Mouse (Mus musculus) hindbrain, embryonic 14.5 days (tissue): Measurements from ENCODE around the gene Cd160. TPM values are rescaled to one million over a fixed set of nuclear protein-coding genes. Genes with fewer than 3 reads are reported as not detected.

Experiments
- ATAC-seq: fragments of 200-750 bp; cut with Nextera tagmentation; 2 replicates; pipeline ENCODE4 v1.8.0; 2017; ENCODE audit warnings: moderate number of reproducible peaks, mild to moderate bottlenecking, moderate TSS enrichment, moderate library complexity; ENCODE audit not compliant: low FRiP score
- DNase-seq: peaks from one replicate; pipeline ENCODE4 v3.0.0-alpha.2; 2015; ENCODE audit warnings: low spot score
- H3K27ac ChIP-seq: fragments of 300-500 bp; sonication (generic); 2 replicates; pipeline ENCODE4 v1.5.1; 2014; ENCODE audit warnings: mild to moderate bottlenecking, moderate library complexity
- H3K27me3 ChIP-seq: fragments of 300-500 bp; sonication (generic); 2 replicates; pipeline ENCODE4 v1.6.1; 2014; ENCODE audit warnings: mild to moderate bottlenecking, low read length, mixed read lengths; ENCODE audit not compliant: control insufficient read depth, insufficient read depth
- H3K36me3 ChIP-seq: fragments of 300-500 bp; sonication (generic); replicated peaks from 2 replicates; pipeline ENCODE4 v1.6.1; 2014; ENCODE audit not compliant: control insufficient read depth, insufficient read depth
- H3K4me1 ChIP-seq: fragments of 300-500 bp; sonication (generic); replicated peaks from 2 replicates; pipeline ENCODE4 v1.6.1; 2014; ENCODE audit warnings: antibody characterized with exemption, low read length, mixed read lengths; ENCODE audit not compliant: control insufficient read depth, insufficient read depth
- H3K4me2 ChIP-seq: fragments of 300-500 bp; sonication (generic); replicated peaks from 2 replicates; pipeline ENCODE4 v1.6.1; 2014; ENCODE audit warnings: mild to moderate bottlenecking, moderate library complexity
- H3K4me3 ChIP-seq: fragments of 300-500 bp; sonication (generic); replicated peaks from 2 replicates; pipeline ENCODE4 v1.5.1; 2014; ENCODE audit warnings: mild to moderate bottlenecking, low read length
- H3K9ac ChIP-seq: fragments of 300-500 bp; sonication (generic); 2 replicates; pipeline ENCODE4 v1.6.1; 2014
- H3K9me3 ChIP-seq: fragments of 300-500 bp; sonication (generic); 2 replicates; pipeline ENCODE4 v1.6.1; 2016; ENCODE audit warnings: low read length; ENCODE audit not compliant: control insufficient read depth
- WGBS: fragments of 180-500 bp; shearing (Covaris S2); extraction: QIAGEN DNeasy Blood & Tissue Kit; methylation state at CpG from one replicate; pipeline ENCODE4 v1.1.7; 2014; 5-methylcytosine and 5-hydroxymethylcytosine counted together
- polyA plus RNA-seq: library from polyadenylated mRNA; unstranded; fragments of >200 nt; fragmentation: Nextera tagmentation; extraction: Ambion mirVana; gene quantifications from 2 replicates; pipeline ENCODE4 v1.2.1, GENCODE M21; 2014

The Cd160 gene
- polyA plus RNA-seq, 1 experiment from 2014 or later = 0.35 TPM

DNA sequence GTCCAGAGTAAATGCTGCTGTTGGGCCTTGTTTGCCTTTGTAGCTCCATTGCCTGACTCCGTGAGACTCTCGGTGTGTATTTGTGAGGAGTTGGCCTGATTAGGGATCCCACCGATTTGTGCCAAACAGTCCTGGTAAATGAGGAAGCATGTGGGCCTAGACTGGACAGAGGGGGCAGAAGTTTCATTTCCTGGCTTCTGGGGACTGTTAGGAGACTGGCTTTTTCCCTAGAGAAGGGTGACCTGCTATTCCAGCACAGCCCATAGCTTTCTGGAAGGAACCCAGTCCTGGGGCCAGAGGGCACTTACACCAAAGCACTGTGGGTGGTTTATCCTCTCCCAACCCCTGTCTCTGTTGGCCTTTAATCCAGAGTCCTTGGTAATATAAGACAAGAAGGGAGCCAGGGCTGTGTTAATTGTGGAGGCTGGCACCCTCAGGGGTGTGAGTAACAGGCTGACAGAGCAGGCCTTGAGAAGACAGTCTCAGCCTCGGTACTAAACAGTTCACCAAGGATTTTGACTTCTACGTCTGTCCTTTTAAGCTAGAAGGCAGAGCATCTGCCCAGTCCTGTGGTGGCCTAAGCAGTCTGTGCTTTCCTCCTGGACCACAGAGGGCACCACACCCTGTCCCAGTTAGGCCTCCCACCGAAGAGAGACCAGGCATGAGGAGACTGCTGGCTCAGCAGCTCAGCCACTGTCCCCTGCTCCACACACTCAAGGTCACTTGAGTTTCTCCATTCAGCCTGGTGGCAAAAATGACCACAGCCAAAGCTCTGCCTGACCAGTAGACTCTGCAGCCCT, 8.8 kb downstream of the Cd160 start:
- Histone ChIP-seq H3K4me1 (no peaks in the 10 kb centered on the region), H3K9me3 (no peaks in the 10 kb centered on the region), H3K9ac (no peak overlapping the region), H3K4me2 (no peak overlapping the region), H3K27me3 (no peaks in the 10 kb centered on the region), H3K36me3 (no peaks in the 10 kb centered on the region), H3K27ac (no peak overlapping the region), H3K4me3 (no peak overlapping the region)
- no peak for DNase-seq
- no peak for ATAC-seq
- WGBS = 83% methylated on average over 6 of the region's 6 CpGs

DNA sequence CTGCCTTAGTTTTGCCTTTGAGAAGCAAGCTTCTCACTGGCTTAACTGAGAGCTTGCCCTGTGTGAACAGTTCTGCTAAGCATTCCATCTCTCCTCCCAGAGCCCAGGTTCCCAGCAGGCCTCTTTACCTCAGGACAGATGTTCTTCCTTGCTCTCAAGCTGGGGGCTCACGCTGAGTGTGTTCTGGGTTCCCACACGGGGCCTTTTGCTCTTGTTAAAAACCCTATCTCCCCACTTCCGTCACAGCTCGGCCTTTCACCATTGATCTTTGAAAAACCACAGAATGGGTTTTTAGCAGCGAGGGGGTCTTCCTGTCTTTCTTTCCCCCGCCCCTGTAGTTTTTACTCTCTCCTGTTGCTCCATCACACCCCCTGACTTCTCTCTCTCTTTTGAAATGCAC, 14.8 kb downstream of the Cd160 start:
- ATAC-seq (no peak), DNase-seq (no peak)
- H3K27me3 ChIP-seq = no peaks in the 10 kb centered on the region
- no peaks in the 10 kb centered on the region for H3K9me3 ChIP-seq
- H3K27ac ChIP-seq = no peak overlapping the region
- no peak overlapping the region for H3K4me2 ChIP-seq
- WGBS = 35% methylated on average over 6 of the region's 6 CpGs
- H3K4me1 ChIP-seq = no peaks in the 10 kb centered on the region
- no peak overlapping the region for H3K9ac ChIP-seq
- no peaks in the 10 kb centered on the region for H3K36me3 ChIP-seq
- no peak overlapping the region for H3K4me3 ChIP-seq

DNA sequence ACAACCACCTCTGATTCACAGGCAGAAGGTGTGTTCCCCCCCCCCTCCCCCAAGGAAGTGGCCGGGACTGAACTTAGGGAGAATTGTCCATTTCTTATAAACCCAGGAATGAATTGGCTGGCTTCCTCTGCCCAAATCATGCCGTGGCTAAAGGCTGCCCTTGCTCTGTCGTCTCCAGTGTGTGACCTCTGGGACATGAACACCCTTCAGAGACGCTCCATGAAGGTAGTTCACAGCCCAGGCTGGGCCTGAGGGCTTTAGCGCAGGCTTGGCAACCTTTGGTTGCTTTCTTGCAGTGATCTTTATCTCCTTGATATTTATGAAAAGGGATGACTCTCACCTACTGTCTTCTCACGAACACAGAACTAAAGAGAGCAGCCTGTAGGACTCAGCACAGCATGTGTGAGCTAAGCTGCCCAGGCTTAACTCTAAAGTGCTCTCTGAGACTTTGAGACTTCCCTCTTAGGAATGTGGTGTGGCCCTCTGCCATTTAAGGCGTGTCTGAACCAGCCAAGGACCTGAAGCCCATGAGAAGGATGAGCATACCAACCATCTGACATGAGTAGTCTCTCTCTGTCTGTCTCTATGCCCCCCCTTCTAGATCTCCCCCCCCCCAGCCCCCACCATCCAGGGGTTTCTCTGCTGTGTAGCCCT, 15.4 kb downstream of the Cd160 start:
- no peak overlapping the region for H3K4me2 ChIP-seq

DNA sequence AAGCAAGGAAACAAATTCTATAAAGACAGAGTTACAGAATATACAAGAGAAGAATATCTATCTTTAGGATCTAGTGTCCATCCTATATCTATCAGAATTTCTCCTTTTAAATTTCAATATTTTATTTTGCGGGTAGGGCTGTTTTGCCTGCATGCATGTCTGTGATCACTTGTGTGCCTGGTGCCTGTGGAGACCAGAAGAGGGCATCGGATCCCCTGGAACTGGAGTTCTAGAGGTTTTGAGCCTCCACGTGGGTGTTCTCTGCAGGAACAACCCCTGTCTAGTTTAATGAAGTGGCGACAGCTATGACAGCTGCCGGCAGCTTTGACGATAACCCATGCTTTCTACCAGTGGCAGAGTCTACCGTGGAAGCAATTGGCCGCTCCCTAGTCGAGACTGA, 16.0 kb downstream of the Cd160 start:
- 40% methylated on average over 9 of the region's 9 CpGs for WGBS
- no peak overlapping the region for H3K27ac ChIP-seq

More for the DNA sequence above, 15.4 kb downstream of the Cd160 start:
- no peak overlapping the region for H3K9ac ChIP-seq
- H3K36me3 ChIP-seq = no peaks in the 10 kb centered on the region
- no peaks in the 10 kb centered on the region for H3K9me3 ChIP-seq
- no peak overlapping the region for H3K4me3 ChIP-seq
- WGBS = 69% methylated on average over 7 of the region's 7 CpGs
- DNase-seq (no peak), ATAC-seq (no peak; the same call in 1 of the 2 replicates)
- H3K27me3 ChIP-seq = no peaks in the 10 kb centered on the region
- H3K4me1 ChIP-seq = no peaks in the 10 kb centered on the region
- no peak overlapping the region for H3K27ac ChIP-seq

DNA sequence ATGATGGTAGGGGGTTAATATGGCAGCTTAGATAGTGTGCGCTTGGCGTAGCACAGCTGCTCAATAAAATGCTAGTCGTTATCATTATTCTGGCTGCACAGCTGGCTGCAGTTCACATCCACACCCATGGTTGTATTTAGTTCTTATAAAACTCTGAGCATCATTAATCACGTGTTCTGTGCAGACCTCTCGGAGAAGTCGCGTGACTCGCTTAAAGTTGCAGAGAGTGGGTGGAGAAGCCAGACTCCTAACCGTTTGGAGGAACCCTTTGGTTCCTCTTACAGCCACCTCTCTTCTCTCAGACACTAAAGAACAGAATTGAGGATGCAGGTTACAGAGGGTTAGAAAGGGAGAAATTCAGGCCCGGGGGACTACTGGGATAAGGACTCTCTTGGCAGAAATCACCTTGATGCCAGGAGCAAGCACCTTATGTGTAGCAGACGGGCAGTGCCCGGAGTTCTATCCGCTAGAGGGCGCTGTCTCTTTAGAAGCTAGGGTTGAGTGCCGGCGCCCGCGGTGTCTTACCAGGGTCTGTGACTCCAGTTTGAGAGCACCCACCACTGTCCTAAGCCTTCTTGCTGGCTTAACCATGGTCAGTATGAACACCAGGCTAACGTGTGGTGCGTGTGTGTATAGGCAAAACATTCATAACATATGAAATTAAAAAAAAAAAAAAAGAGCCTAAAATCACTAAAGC, 16.6 kb downstream of the Cd160 start:
- Histone ChIP-seq H3K9me3 (no peaks in the 10 kb centered on the region), H3K36me3 (no peaks in the 10 kb centered on the region), H3K27me3 (no peaks in the 10 kb centered on the region), H3K4me1 (no peaks in the 10 kb centered on the region), H3K4me3 (no peak overlapping the region), H3K27ac (no peak overlapping the region), H3K4me2 (no peak overlapping the region), H3K9ac (no peak overlapping the region)
- ATAC-seq (no peak), DNase-seq (peak; percentile 68)
- 45% methylated on average over 20 of the region's 20 CpGs for WGBS

More for the DNA sequence above, 16.0 kb downstream of the Cd160 start:
- H3K9ac ChIP-seq = no peak overlapping the region
- H3K27me3 ChIP-seq = no peaks in the 10 kb centered on the region
- H3K36me3 ChIP-seq = no peaks in the 10 kb centered on the region
- no peak for ATAC-seq
- DNase-seq = no peak
- no peak overlapping the region for H3K4me3 ChIP-seq
- no peaks in the 10 kb centered on the region for H3K4me1 ChIP-seq
- no peaks in the 10 kb centered on the region for H3K9me3 ChIP-seq
- 0 out of 2 replicates have a peak overlapping the region, but pooled peaks have one; percentile 15 for H3K4me2 ChIP-seq

DNA sequence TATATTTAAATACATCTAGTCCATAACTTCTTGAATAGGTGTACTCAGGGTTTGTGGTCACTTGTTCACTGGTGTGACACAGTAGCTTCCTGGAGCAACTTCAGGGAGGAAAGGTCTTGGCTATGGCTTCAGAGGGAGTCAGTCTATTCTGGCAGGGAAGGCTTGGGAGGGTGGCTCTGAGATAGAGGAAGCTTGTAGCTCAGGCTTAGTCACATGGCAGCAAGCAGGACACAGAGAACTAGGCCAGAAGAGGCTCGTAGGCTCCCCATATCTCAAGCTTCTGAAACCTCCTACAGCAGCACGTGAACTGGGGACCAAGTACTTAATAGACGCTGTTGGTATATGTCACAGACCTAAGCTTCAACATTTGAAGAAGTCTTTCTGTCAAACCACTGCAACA, 17.9 kb downstream of the Cd160 start:
- no peak overlapping the region for H3K4me3 ChIP-seq
- no peak overlapping the region for H3K4me2 ChIP-seq
- WGBS = 88% methylated on average over 3 of the region's 3 CpGs
- no peak for ATAC-seq
- no peaks in the 10 kb centered on the region for H3K36me3 ChIP-seq
- no peak overlapping the region for H3K9ac ChIP-seq
- H3K27me3 ChIP-seq = no peaks in the 10 kb centered on the region
- DNase-seq = no peak
- H3K27ac ChIP-seq = no peak overlapping the region
- H3K9me3 ChIP-seq = no peaks in the 10 kb centered on the region
- H3K4me1 ChIP-seq = no peaks in the 10 kb centered on the region

DNA sequence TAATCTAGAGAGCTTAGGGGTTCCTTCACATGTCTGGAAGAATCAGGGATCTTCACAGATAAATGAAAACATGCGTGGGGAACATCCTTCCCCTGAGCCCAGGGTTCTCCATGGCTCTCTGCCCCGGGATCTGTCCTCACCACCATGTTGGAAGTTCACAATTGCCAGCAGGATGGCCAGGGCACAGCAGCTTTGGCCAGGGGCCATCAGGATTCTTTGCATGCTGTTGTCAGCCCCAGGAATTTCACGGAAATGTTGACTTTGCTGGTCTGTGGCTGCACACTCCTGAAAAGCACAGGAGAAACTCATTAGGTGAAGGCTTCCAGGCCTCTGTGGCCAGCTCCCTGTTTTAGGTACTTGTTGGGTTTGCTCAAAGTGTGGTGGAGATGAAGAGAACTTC, 20.5 kb downstream of the Cd160 start:
- H3K27ac ChIP-seq = no peak overlapping the region
- no peak for DNase-seq

DNA sequence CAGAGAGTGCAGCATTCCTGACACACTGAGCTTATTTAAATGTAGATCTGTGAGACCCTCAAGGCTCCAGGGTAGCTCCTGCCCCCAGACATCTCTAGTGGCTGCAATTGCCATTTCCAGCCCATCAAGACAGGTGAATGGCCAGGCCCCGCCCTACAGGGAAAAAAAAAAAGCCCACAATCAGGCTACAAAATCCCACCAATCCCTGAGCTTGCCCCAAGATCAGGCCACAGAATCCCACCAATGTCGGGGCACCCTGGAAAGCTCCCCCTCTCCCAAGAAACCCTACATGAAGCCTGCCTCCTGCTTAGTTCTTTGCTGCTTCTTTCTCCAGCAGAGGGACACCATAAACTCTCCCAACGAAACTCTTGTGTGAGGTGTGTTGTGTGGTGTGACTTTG, 21.0 kb downstream of the Cd160 start:
- no peaks in the 10 kb centered on the region for H3K4me1 ChIP-seq
- no peaks in the 10 kb centered on the region for H3K27me3 ChIP-seq
- DNase-seq (no peak), ATAC-seq (no peak)
- H3K36me3 ChIP-seq = no peaks in the 10 kb centered on the region
- 80% methylated on average over 3 of the region's 3 CpGs for WGBS
- H3K4me2 ChIP-seq = no peak overlapping the region
- H3K27ac ChIP-seq = no peak overlapping the region
- H3K4me3 ChIP-seq = no peak overlapping the region
- no peaks in the 10 kb centered on the region for H3K9me3 ChIP-seq
- H3K9ac ChIP-seq = no peak overlapping the region

More for the DNA sequence above, 20.5 kb downstream of the Cd160 start:
- H3K9ac ChIP-seq = no peak overlapping the region
- WGBS = 83% methylated on average over 3 of the region's 3 CpGs
- no peak for ATAC-seq
- no peaks in the 10 kb centered on the region for H3K27me3 ChIP-seq
- H3K4me3 ChIP-seq = no peak overlapping the region
- H3K36me3 ChIP-seq = no peaks in the 10 kb centered on the region
- H3K9me3 ChIP-seq = no peaks in the 10 kb centered on the region
- no peaks in the 10 kb centered on the region for H3K4me1 ChIP-seq
- no peak overlapping the region for H3K4me2 ChIP-seq

DNA sequence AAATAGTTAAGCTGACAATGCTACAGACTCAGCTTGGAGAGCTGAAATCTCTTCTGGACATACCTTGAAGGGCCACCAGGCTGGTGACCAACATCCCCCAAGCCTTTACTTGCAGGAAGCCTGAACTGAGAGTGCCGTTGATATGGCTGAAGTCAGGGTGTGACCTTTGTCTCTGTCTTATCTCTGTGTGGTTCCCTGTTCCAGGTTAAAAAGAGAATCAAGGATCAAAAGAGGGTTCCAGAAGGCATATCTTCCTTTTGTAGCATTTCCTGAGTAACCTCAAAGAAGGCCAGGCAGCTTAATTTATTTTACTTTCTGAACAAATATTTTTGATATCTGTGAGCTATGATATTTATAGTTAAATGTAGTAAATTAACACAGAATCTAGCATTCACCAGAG, 26.9 kb downstream of the Cd160 start:
- 75% methylated on average over 1 of the region's 1 CpGs for WGBS
- no peak for ATAC-seq

More for the DNA sequence above, 26.9 kb downstream of the Cd160 start:
- no peaks in the 10 kb centered on the region for H3K4me1 ChIP-seq
- H3K27me3 ChIP-seq = no peaks in the 10 kb centered on the region
- H3K27ac ChIP-seq = no peak overlapping the region
- H3K4me3 ChIP-seq = no peak overlapping the region
- no peak overlapping the region for H3K4me2 ChIP-seq
- H3K36me3 ChIP-seq = no peaks in the 10 kb centered on the region
- no peak for DNase-seq
- H3K9me3 ChIP-seq = no peaks in the 10 kb centered on the region
- no peak overlapping the region for H3K9ac ChIP-seq
